Mouse (Mus musculus) G1E (cell line): ENCODE data around the gene Cts3. TPM values are rescaled to one million over a fixed set of nuclear protein-coding genes. Genes with fewer than 3 reads are reported as not detected.
"Not testable (repeated sequence)": the region's sequence is repeated elsewhere in the genome, so short reads cannot be mapped to it uniquely, and the experiment has no call there.

Experiments used
- ATAC-seq: 2 replicates; pipeline ENCODE4 v1.8.0; 2016; ENCODE audit warnings: mild to moderate bottlenecking; ENCODE audit not compliant: insufficient number of reproducible peaks, poor library complexity, low FRiP score, severe bottlenecking; ENCODE audit errors: extremely low read depth
- DNase-seq: peaks from one replicate; pipeline ENCODE4 v3.0.0; 2012; ENCODE audit warnings: low spot score
- H3K27me3 ChIP-seq: 2 replicates; pipeline ENCODE4 v1.6.1; 2012; ENCODE audit warnings: mild to moderate bottlenecking, low read length, inconsistent platforms; ENCODE audit not compliant: insufficient read depth
- H3K36me3 ChIP-seq: replicated peaks from 2 replicates; pipeline ENCODE3; 2012; ENCODE audit warnings: mild to moderate bottlenecking, inconsistent platforms
- H3K4me1 ChIP-seq: 2 replicates; pipeline ENCODE4 v1.6.1; 2012; ENCODE audit warnings: low read depth, low read length, inconsistent platforms, mixed read lengths; ENCODE audit not compliant: insufficient read depth
- H3K4me3 ChIP-seq: 2 replicates; pipeline ENCODE4 v1.5.1; 2012; ENCODE audit warnings: low read depth, mild to moderate bottlenecking, inconsistent platforms, low read length, moderate library complexity, mixed read lengths
- H3K9me3 ChIP-seq: replicated peaks from 2 replicates; pipeline ENCODE4 v1.6.1; 2012; ENCODE audit warnings: inconsistent platforms
- CTCF ChIP-seq: IDR thresholded peaks from 2 replicates; pipeline ENCODE4 v1.5.1; 2012; ENCODE audit warnings: low read depth, low read length, inconsistent platforms, mixed read lengths
- GATA1 ChIP-seq: IDR thresholded peaks from 2 replicates; pipeline ENCODE4 v1.6.1; 2012; ENCODE audit warnings: borderline replicate concordance, low read length, inconsistent platforms, mixed read lengths
- GATA2 ChIP-seq: IDR thresholded peaks from 2 replicates; pipeline ENCODE4 v1.6.1; 2012; ENCODE audit warnings: low read depth, low read length, inconsistent platforms, borderline replicate concordance
- POLR2AphosphoS5 ChIP-seq: IDR thresholded peaks from 2 replicates; pipeline ENCODE4 v1.6.1; 2012; ENCODE audit warnings: low read depth, low read length, inconsistent platforms; ENCODE audit not compliant: insufficient replicate concordance
- TAL1 ChIP-seq: conservative IDR thresholded peaks from 2 replicates; pipeline ENCODE4 v1.6.1; 2012; ENCODE audit warnings: low read depth, low read length, inconsistent platforms, mixed read lengths
- polyA plus RNA-seq: library from polyadenylated mRNA; stranded (reverse); fragments of >175 nt; gene quantifications from 2 replicates; pipeline ENCODE4 v1.2.3, GENCODE M21; 2012
- total RNA-seq, 2 experiments: library from RNA; stranded (forward) in 1 of 2; stranded (reverse) in 1 of 2; fragments of 200-1000 nt in 1 of 2; fragments of >200 nt in 1 of 2; fragmentation: Nextera tagmentation in 1 of 2; gene quantifications; 2 replicates each; pipeline ENCODE4 v1.2.3; 2014 to 2017

Gene Cts3
- total RNA-seq (2014; fragmentation: Nextera tagmentation) (not detected in 2 replicates), total RNA-seq (2017) (0.17 TPM in 1 of 2 replicates, not detected in the other), polyA plus RNA-seq (not detected in 2 replicates)

GRCm38 (mm10) chr13:61570027-61570426 is at the start of gene Cts3:
Gene Cts3 (minus strand): TSS chr13:61570127.
- ATAC-seq, result no peak

GRCm38 (mm10) chr13:61568074-61568473 is 1.9 kb downstream of the Cts3 start, which contains the start of gene Gm49352:
Gene Gm49352 (minus strand): TSS chr13:61568174.
- H3K36me3 ChIP-seq, DNase-seq, H3K4me3 ChIP-seq, ATAC-seq, H3K4me1 ChIP-seq, H3K9me3 ChIP-seq, H3K27me3 ChIP-seq: not testable (repeated sequence)

More at GRCm38 (mm10) chr13:61570027-61570426, at the start of gene Cts3:
- Histone ChIP-seq H3K27me3 (no peaks in the 10 kb centered on the region), H3K36me3 (no peaks in the 10 kb centered on the region), H3K4me1 (no peaks in the 10 kb centered on the region), H3K9me3 (0 out of 2 replicates have a peak, but pooled peaks cover 2% of the 10 kb centered on the region), H3K4me3 (no peak within 1 kb of the TSS)
- DNase-seq, result no peak
- no peak for TF ChIP-seq GATA1
- no peak for TF ChIP-seq TAL1
- no peak for TF ChIP-seq CTCF
- TF ChIP-seq GATA2, result no peak
- TF ChIP-seq POLR2AphosphoS5, result no peak

DNA sequence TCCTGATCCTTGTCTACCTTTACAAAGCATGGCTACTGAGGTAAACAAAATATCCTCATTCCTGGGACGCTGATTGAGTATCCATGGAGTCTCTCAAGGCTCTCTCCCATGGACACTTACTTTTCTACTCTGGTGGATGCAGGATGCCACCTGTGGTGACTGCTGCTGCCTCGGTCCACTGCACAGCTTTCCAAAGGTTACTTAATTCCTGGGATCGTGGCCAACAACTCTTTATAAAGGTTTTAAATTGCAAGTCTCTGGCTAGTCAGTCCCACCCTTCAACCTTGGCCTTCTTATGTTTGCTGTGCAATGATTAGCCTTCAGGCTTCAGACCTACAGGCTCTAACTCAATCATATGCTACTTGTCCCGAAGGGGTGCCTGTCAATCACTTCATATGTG is 28.3 kb downstream of the Cts3 start, which contains the start of gene Ctsm:
Gene Ctsm, minus strand, starts transcription at position 209 of the 400 bp plus-strand sequence.
- Histone ChIP-seq H3K4me1 (no peaks in the 10 kb centered on the region), H3K27me3 (no peaks in the 10 kb centered on the region), H3K9me3 (no peaks in the 10 kb centered on the region), H3K36me3 (no peaks in the 10 kb centered on the region), H3K4me3 (no peak within 1 kb of the TSS)
- no peak for ATAC-seq
- TF ChIP-seq POLR2AphosphoS5 (no peak), GATA1 (no peak)
- DNase-seq, result no peak

Other genes with a start within 250 kb of the Cts3 start
- gene Cts7, start 211.9 kb downstream of the Cts3 start, total RNA-seq (2014; fragmentation: Nextera tagmentation), result not detected in 2 replicates
- gene Cts7, start 211.9 kb downstream of the Cts3 start, total RNA-seq (2017), result not detected in 2 replicates
- not detected in 2 replicates for gene Cts7, start 211.9 kb downstream of the Cts3 start, polyA plus RNA-seq
- not detected in 2 replicates for gene Ctsm, start 28.3 kb downstream of the Cts3 start, total RNA-seq (2014; fragmentation: Nextera tagmentation)
- gene Ctsm, start 28.3 kb downstream of the Cts3 start, total RNA-seq (2017), result not detected in 2 replicates
- gene Ctsm, start 28.3 kb downstream of the Cts3 start, polyA plus RNA-seq, result not detected in 2 replicates
- gene Gm49352, start 2.0 kb downstream of the Cts3 start, total RNA-seq (2014; fragmentation: Nextera tagmentation), result not detected in 2 replicates
- not detected in 2 replicates for gene Gm49352, start 2.0 kb downstream of the Cts3 start, total RNA-seq (2017)
- not detected in 2 replicates for gene Gm49352, start 2.0 kb downstream of the Cts3 start, polyA plus RNA-seq